Comparison of ENCODE assay signal across 13 mouse cellular contexts in the genomic region with DNA sequence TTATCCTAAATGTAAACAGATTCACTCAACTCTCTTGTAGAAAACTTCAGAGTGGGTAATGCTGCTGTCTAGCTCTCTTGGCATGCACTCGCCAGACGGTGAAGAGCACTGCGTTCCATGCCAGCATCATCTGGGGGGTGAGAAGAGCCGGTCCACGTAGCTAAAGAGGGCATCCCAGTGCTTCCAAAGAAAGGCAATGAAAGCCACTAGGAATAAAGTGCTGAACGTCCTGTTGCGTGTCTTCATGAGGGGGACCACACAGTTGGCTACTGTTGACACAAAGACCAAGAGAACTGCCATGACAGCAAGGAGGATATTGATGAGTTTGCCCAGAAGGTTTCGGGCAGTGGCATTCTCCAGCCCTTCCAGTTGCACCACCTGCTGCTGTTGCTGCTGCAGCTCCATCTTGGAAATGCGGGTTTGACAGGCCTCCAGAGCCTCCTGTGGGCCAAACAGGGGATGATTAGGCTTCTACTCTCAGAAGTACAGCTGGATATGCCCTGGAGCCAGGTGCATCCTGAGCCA. TPM values are rescaled to one million over a fixed set of nuclear protein-coding genes. Genes with fewer than 3 reads are reported as not detected.
DNase-seq lines count a peak whose midpoint lies in the region; ATAC-seq and TF ChIP-seq lines count a peak whose summit lies in the region.
"Had no signal": no experiment of that assay in that cellular context is flagged by ENCODE, and none has a peak within 500 bp of the region (broad histone marks: within the 10 kb centered on the region; RNA-seq: fewer than 3 reads in every experiment).

No protein-coding gene starts in this region.

- ATAC-seq in midbrain, embryonic 11.5 days (ENCODE audit: low FRiP score), result no peak; the same call in 1 of the 2 replicates
- no peak for ATAC-seq in midbrain, embryonic 13.5 days
- peak; percentile 51 to 67; a peak in 3 of 4 replicates for ATAC-seq in hematopoietic stem cell, adult 5-6 weeks (replicated peaks in 1 of 2; ENCODE audit: insufficient read depth in 1 of 2, low FRiP score in 2 of 2, low TSS enrichment in 1 of 2, low read depth in 1 of 2, poor library complexity in 2 of 2, severe bottlenecking in 2 of 2)

- TF ChIP-seq CTCF in olfactory bulb, adult 2 months (IDR thresholded peaks at IDR 0.05; ENCODE audit: insufficient read depth, low read depth, low read length), result no peak

- H3K4me2 ChIP-seq in midbrain, embryonic 11.5 days, result no peak overlapping the region
- no peak overlapping the region for H3K4me2 ChIP-seq in midbrain, embryonic 13.5 days (replicated peaks)
- H3K4me2 ChIP-seq: heart, embryonic 13.5 days; lung, embryonic 14.5 days had no signal

- WGBS in midbrain, embryonic 11.5 days, result 90% methylated on average over 9 of the region's 9 CpGs
- 87% methylated on average over 9 of the region's 9 CpGs for WGBS in midbrain, embryonic 13.5 days
- 74% methylated on average over 9 of the region's 9 CpGs for WGBS in olfactory bulb, adult 2 months

- H3K4me3 ChIP-seq in midbrain, embryonic 11.5 days (ENCODE audit: low read depth, low read length), result no peak overlapping the region
- no peak overlapping the region for H3K4me3 ChIP-seq in midbrain, embryonic 13.5 days (replicated peaks)
- no peak overlapping the region for H3K4me3 ChIP-seq in olfactory bulb, adult 2 months (ENCODE audit: insufficient read depth, low read depth, low read length)
- H3K4me3 ChIP-seq: heart, embryonic 13.5 days; layer of hippocampus, adult 2 months had no signal

- H3K27ac ChIP-seq in midbrain, embryonic 11.5 days (ENCODE audit: low read depth, low read length), result no peak overlapping the region
- H3K27ac ChIP-seq in midbrain, embryonic 13.5 days, result no peak overlapping the region
- no peak overlapping the region for H3K27ac ChIP-seq in olfactory bulb, adult 2 months (ENCODE audit: insufficient read depth, low read depth, low read length)
- H3K27ac ChIP-seq: heart, embryonic 13.5 days; layer of hippocampus, adult 2 months had no signal

- peaks cover 9% of the 10 kb centered on the region for H3K9me3 ChIP-seq in midbrain, embryonic 11.5 days (ENCODE audit: control insufficient read depth, low read length)
- peaks cover 8% of the 10 kb centered on the region for H3K9me3 ChIP-seq in midbrain, embryonic 13.5 days

- TF ChIP-seq POLR2A in olfactory bulb, adult 2 months (IDR thresholded peaks at IDR 0.05; ENCODE audit: insufficient read depth, low read depth, low read length), result peak; percentile 34; the same call in 1 of the 2 replicates

- peaks cover 7% of the 10 kb centered on the region; the same call in 1 of the 2 replicates for H3K36me3 ChIP-seq in midbrain, embryonic 11.5 days (ENCODE audit: control insufficient read depth, insufficient read depth, low read length)
- H3K36me3 ChIP-seq in midbrain, embryonic 13.5 days, result peaks cover 43% of the 10 kb centered on the region

- no peak overlapping the region for H3K9ac ChIP-seq in midbrain, embryonic 11.5 days (ENCODE audit: low read length)
- H3K9ac ChIP-seq in midbrain, embryonic 13.5 days (replicated peaks), result no peak overlapping the region
- H3K9ac ChIP-seq: heart, embryonic 13.5 days; lung, embryonic 14.5 days had no signal

- peak; percentile 7 for DNase-seq in gastrocnemius, postnatal 10 days
- DNase-seq in gastrocnemius, postnatal 14 days, result no peak
- DNase-seq in midbrain, embryonic 11.5 days (ENCODE audit: low spot score, missing footprints), result peak; percentile 86
- no peak for DNase-seq in urinary bladder, postnatal 36 days (ENCODE audit: low spot score in 2 of 2)
- DNase-seq in layer of hippocampus, adult 8-10 months (ENCODE audit: low spot score in 2 of 2), result no peak
- DNase-seq: kidney, adult 8-10 months; lung, embryonic 14.5 days; midbrain, embryonic 14.5 days had no signal

- H3K4me1 ChIP-seq in midbrain, embryonic 11.5 days (ENCODE audit: control insufficient read depth, insufficient read depth, low read length), result no peaks in the 10 kb centered on the region
- H3K4me1 ChIP-seq in midbrain, embryonic 13.5 days (replicated peaks), result no peaks in the 10 kb centered on the region
- H3K4me1 ChIP-seq in olfactory bulb, adult 2 months (ENCODE audit: control insufficient read depth, insufficient read depth, low read length), result no peaks in the 10 kb centered on the region
- H3K4me1 ChIP-seq: heart, embryonic 13.5 days had no signal

- intact Hi-C loops in gastrocnemius, postnatal 14 days (cut with DNase I; ENCODE audit: low total_unique reads), result no loop called here

- no peaks in the 10 kb centered on the region for H3K27me3 ChIP-seq in midbrain, embryonic 11.5 days (ENCODE audit: control insufficient read depth, insufficient read depth, low read length)
- H3K27me3 ChIP-seq in midbrain, embryonic 13.5 days, result no peaks in the 10 kb centered on the region
- H3K27me3 ChIP-seq: heart, embryonic 13.5 days had no signal

RNA-seq across cellular contexts. Expression of gene Plxnd1, which starts 27.2 kb away (rescaled TPM):
- 100 to 1,000 TPM in 1 of 2 experiments, 10 to 100 TPM in 1; 90.1 to 127 TPM for total RNA-seq in gastrocnemius, postnatal 10 days (2021)
- 10 to 100 TPM; 65.6 to 80.3 TPM for total RNA-seq in gastrocnemius, postnatal 14 days (2021)
- polyA plus RNA-seq in midbrain, embryonic 11.5 days (2014; fragmentation: Nextera tagmentation; extraction: Ambion mirVana), result 13.2 and 17.5 TPM in 2 replicates
- 6.5 and 8.2 TPM in 2 replicates for polyA plus RNA-seq in midbrain, embryonic 13.5 days (2015; fragmentation: Nextera tagmentation; extraction: Ambion mirVana)
- total RNA-seq in hematopoietic stem cell, adult 5-6 weeks (2017), result 12.4 and 35.3 TPM in 2 replicates
- polyA plus RNA-seq in olfactory bulb, adult 2 months (2012; ENCODE audit: insufficient read depth, insufficient read length, low replicate concordance, missing spikeins), result not detected in 2 replicates
- total RNA-seq in layer of hippocampus, adult 8-10 months (2022), result 10 to 100 TPM; 17.9 to 35.6 (median 31.1) TPM

Comparison
In these comparisons a context has a peak if more than half of its experiments do, and no peak if none do; other contexts are left out.
1. DNase-seq: peak in gastrocnemius, postnatal 10 days (single experiment) and midbrain, embryonic 11.5 days (single experiment); none in gastrocnemius, postnatal 14 days (single experiment), urinary bladder, postnatal 36 days (0 of 2) and layer of hippocampus, adult 8-10 months (0 of 2).
2. ATAC-seq: peak in hematopoietic stem cell, adult 5-6 weeks (2 of 2); none in midbrain, embryonic 11.5 days (single experiment) and midbrain, embryonic 13.5 days (single experiment).